Mouse (Mus musculus) G1E (cell line): Measurements from ENCODE around the gene Pax7. TPM values are rescaled to one million over a fixed set of nuclear protein-coding genes. Genes with fewer than 3 reads are reported as not detected.

ENCODE experiments used
- ATAC-seq: 2 replicates; pipeline ENCODE4 v1.8.0; 2016; ENCODE audit warnings: mild to moderate bottlenecking; ENCODE audit not compliant: insufficient number of reproducible peaks, poor library complexity, low FRiP score, severe bottlenecking; ENCODE audit errors: extremely low read depth
- DNase-seq: peaks from one replicate; pipeline ENCODE4 v3.0.0; 2012; ENCODE audit warnings: low spot score
- H3K27me3 ChIP-seq: 2 replicates; pipeline ENCODE4 v1.6.1; 2012; ENCODE audit warnings: mild to moderate bottlenecking, low read length, inconsistent platforms; ENCODE audit not compliant: insufficient read depth
- H3K36me3 ChIP-seq: replicated peaks from 2 replicates; pipeline ENCODE3; 2012; ENCODE audit warnings: mild to moderate bottlenecking, inconsistent platforms
- H3K4me1 ChIP-seq: 2 replicates; pipeline ENCODE4 v1.6.1; 2012; ENCODE audit warnings: low read depth, low read length, inconsistent platforms, mixed read lengths; ENCODE audit not compliant: insufficient read depth
- H3K4me3 ChIP-seq: 2 replicates; pipeline ENCODE4 v1.5.1; 2012; ENCODE audit warnings: low read depth, mild to moderate bottlenecking, inconsistent platforms, low read length, moderate library complexity, mixed read lengths
- H3K9me3 ChIP-seq: replicated peaks from 2 replicates; pipeline ENCODE4 v1.6.1; 2012; ENCODE audit warnings: inconsistent platforms
- CTCF ChIP-seq: IDR thresholded peaks from 2 replicates; pipeline ENCODE4 v1.5.1; 2012; ENCODE audit warnings: low read depth, low read length, inconsistent platforms, mixed read lengths
- GATA1 ChIP-seq: IDR thresholded peaks from 2 replicates; pipeline ENCODE4 v1.6.1; 2012; ENCODE audit warnings: borderline replicate concordance, low read length, inconsistent platforms, mixed read lengths
- GATA2 ChIP-seq: IDR thresholded peaks from 2 replicates; pipeline ENCODE4 v1.6.1; 2012; ENCODE audit warnings: low read depth, low read length, inconsistent platforms, borderline replicate concordance
- POLR2AphosphoS5 ChIP-seq: IDR thresholded peaks from 2 replicates; pipeline ENCODE4 v1.6.1; 2012; ENCODE audit warnings: low read depth, low read length, inconsistent platforms; ENCODE audit not compliant: insufficient replicate concordance
- TAL1 ChIP-seq: conservative IDR thresholded peaks from 2 replicates; pipeline ENCODE4 v1.6.1; 2012; ENCODE audit warnings: low read depth, low read length, inconsistent platforms, mixed read lengths
- polyA plus RNA-seq: library from polyadenylated mRNA; stranded (reverse); fragments of >175 nt; gene quantifications from 2 replicates; pipeline ENCODE4 v1.2.3, GENCODE M21; 2012
- total RNA-seq, 2 experiments: library from RNA; stranded (forward) in 1 of 2; stranded (reverse) in 1 of 2; fragments of 200-1000 nt in 1 of 2; fragments of >200 nt in 1 of 2; fragmentation: Nextera tagmentation in 1 of 2; gene quantifications; 2 replicates each; pipeline ENCODE4 v1.2.3; 2014 to 2017

Pax7 gene
- total and polyA plus RNA-seq, 3 experiments, result 0.11 TPM; not detected in 2

GRCm38 (mm10) chr4:139832281-139833035 lies 870 bp downstream of the Pax7 start:
- no peaks in the 10 kb centered on the region for H3K4me1 ChIP-seq
- H3K27me3 ChIP-seq, result no peaks in the 10 kb centered on the region
- no peak for TF ChIP-seq POLR2AphosphoS5
- no peak overlapping the region for H3K4me3 ChIP-seq
- H3K36me3 ChIP-seq, result no peaks in the 10 kb centered on the region
- peaks cover 95% of the 10 kb centered on the region for H3K9me3 ChIP-seq
- DNase-seq (no peak), ATAC-seq (no peak)

DNA sequence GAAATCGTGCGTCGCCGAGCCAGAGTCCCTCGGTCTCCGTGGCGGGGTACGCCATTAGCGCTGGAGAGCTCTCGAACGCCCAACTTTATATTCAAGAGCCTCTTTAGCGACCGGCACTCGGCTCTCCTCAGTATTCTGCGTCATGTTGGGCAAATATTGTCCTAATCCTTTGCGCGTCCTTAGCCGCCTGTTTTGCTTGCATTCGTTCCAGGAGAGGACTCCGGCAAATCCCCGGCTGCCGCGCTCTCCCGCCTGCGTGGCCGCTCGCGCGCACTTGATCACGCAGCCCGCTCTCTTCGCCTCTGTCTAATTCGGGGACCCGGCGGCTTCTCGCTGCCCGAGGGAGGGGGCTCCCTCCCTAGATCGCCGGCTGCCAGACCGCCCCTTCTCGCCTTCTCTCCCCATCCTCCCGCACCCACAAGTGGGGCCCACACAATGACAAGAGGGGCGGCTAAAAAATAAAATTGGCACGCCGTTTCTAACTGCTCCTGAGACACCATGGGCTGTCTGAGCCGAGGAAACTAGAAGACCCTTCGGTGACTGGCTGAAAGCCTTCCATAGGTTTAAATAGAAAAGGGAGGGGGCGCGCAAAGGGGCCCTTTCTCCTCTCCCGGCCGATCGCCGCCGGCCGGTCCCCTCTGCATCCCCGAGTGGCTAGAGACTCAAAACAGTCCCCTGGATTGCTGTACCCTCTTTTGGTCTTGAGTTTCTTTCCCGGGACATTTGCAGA lies 1.7 kb downstream of the Pax7 start:
- H3K9me3 ChIP-seq, result peaks cover 93% of the 10 kb centered on the region
- H3K27me3 ChIP-seq, result no peaks in the 10 kb centered on the region
- ATAC-seq (no peak), DNase-seq (no peak)
- H3K4me3 ChIP-seq, result no peak overlapping the region; the same call in 1 of the 2 replicates
- no peaks in the 10 kb centered on the region for H3K4me1 ChIP-seq
- TF ChIP-seq TAL1 (no peak), CTCF (no peak), POLR2AphosphoS5 (no peak), GATA1 (no peak), GATA2 (no peak)
- H3K36me3 ChIP-seq, result no peaks in the 10 kb centered on the region

DNA sequence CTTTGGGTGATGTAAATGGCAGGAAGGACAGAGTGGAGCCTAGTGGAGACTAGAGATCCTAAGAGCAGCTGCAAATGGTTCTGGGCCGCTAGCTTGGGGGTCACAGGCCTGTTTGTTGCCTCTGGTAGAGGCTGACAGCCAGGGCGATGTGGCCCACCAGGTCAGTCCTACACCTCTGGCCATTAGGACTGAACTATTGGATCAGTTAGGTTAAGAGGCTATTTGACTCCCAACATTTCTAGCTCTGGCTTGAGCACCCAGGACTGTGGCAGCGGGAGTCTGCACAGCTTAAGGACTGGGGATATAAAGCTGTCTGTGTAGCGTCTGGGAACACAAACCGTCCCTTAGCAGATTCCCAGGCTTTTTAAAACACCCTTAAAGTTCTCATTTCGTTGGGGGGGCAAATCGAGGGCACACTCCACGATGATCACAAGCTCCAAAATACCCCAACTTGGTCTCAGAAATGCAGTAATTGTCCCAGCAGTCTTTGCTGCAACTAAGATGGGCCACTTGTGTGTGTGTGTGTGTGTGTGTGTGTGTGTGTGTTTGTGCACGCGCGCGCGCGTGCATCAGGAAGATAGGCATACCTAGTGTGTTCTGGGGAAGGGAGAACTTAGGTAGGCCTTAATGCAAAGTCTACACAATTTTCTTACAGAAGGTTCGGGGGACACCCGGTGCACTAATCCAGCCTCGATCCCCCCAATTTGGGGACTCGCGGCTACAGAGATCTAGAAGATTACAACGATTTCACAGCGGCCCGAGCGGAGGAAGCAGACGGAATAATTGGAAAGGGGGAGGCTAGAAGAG lies 2.5 kb downstream of the Pax7 start:
- H3K4me3 ChIP-seq, result no peak overlapping the region
- H3K4me1 ChIP-seq, result no peaks in the 10 kb centered on the region
- ATAC-seq, result no peak
- H3K9me3 ChIP-seq, result peaks cover 93% of the 10 kb centered on the region
- no peaks in the 10 kb centered on the region for H3K27me3 ChIP-seq
- TF ChIP-seq TAL1, result no peak
- TF ChIP-seq POLR2AphosphoS5, result no peak
- TF ChIP-seq GATA1, result no peak
- no peak for TF ChIP-seq GATA2
- TF ChIP-seq CTCF, result no peak
- H3K36me3 ChIP-seq, result no peaks in the 10 kb centered on the region
- no peak for DNase-seq

DNA sequence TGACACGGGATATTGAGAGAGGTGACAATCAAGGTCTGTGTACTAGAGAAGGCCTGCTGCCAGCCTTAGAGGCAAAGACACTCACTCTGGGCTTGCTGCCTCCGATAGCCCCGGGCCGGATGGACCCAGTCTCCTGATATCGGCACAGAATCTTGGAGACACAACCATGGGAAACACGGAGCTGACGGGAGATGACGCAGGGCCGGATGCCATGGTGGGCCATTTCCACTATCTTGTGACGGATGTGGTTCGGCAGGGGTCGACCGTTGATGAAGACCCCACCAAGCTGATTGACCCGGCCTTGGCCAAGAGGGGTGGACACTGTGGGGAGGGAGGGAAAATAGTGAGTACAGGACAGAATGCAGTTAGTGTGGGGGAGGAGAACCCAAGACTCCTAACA lies 3.3 kb downstream of the Pax7 start:
- ATAC-seq, result no peak
- H3K4me1 ChIP-seq, result no peaks in the 10 kb centered on the region
- no peak overlapping the region for H3K4me3 ChIP-seq
- no peak for TF ChIP-seq TAL1
- no peaks in the 10 kb centered on the region for H3K36me3 ChIP-seq
- no peak for DNase-seq
- H3K27me3 ChIP-seq, result no peaks in the 10 kb centered on the region
- H3K9me3 ChIP-seq, result peaks cover 91% of the 10 kb centered on the region

GRCm38 (mm10) chr4:139828871-139829590 lies 4.3 kb downstream of the Pax7 start:
- H3K4me3 ChIP-seq, result no peak overlapping the region; the same call in 1 of the 2 replicates
- no peaks in the 10 kb centered on the region for H3K4me1 ChIP-seq
- H3K27me3 ChIP-seq, result no peaks in the 10 kb centered on the region
- TF ChIP-seq CTCF, result no peak
- no peak for TF ChIP-seq POLR2AphosphoS5
- no peak for TF ChIP-seq GATA1
- no peak for TF ChIP-seq TAL1
- TF ChIP-seq GATA2, result no peak
- peaks cover 91% of the 10 kb centered on the region for H3K9me3 ChIP-seq
- H3K36me3 ChIP-seq, result no peaks in the 10 kb centered on the region
- no peak for DNase-seq
- ATAC-seq, result no peak

DNA sequence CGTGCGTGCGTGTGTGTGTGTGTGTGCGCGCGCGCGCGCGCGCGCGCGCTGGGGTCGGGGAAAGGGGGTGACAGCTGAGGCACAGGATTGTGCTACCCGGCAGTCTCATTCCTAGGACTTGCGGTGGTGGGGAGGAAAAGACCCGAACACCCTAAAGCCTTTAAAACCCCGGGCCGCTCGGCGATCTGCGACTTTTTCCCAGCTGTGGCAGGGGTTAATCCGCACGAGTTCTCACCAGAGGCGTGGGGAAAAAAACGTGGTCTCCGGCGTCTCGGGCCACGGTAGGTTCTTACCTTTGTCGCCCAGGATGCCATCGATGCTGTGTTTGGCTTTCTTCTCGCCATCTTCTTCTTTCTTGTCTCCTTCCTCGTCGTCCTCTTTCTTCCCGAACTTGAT lies 5.0 kb downstream of the Pax7 start:
- TF ChIP-seq POLR2AphosphoS5, result no peak
- TF ChIP-seq CTCF, result no peak
- TF ChIP-seq TAL1, result no peak
- TF ChIP-seq GATA1, result no peak
- no peak for TF ChIP-seq GATA2
- DNase-seq (no peak), ATAC-seq (no peak)
- no peaks in the 10 kb centered on the region for H3K4me1 ChIP-seq
- H3K9me3 ChIP-seq, result peaks cover 92% of the 10 kb centered on the region
- no peaks in the 10 kb centered on the region for H3K27me3 ChIP-seq
- H3K4me3 ChIP-seq, result no peak overlapping the region
- no peaks in the 10 kb centered on the region for H3K36me3 ChIP-seq
